Mouse (Mus musculus) liver, embryonic 16.5 days (tissue): Measurements from ENCODE around the gene Golph3l. TPM values are rescaled to one million over a fixed set of nuclear protein-coding genes. Genes with fewer than 3 reads are reported as not detected.

Experiments
- ATAC-seq: fragments of 200-750 bp; cut with Nextera tagmentation; 2 replicates; pipeline ENCODE4 v1.8.0; 2017; ENCODE audit warnings: low read depth, mild to moderate bottlenecking, moderate number of reproducible peaks, moderate library complexity
- H3K27ac ChIP-seq: fragments of 300-500 bp; sonication (generic); 2 replicates; pipeline ENCODE4 v1.5.1; 2014; ENCODE audit warnings: mild to moderate bottlenecking, low read length
- H3K27me3 ChIP-seq: fragments of 300-500 bp; sonication (generic); 2 replicates; pipeline ENCODE4 v1.6.1; 2014; ENCODE audit warnings: low read depth, low read length, mixed read lengths; ENCODE audit not compliant: control insufficient read depth, insufficient read depth
- H3K36me3 ChIP-seq: fragments of 300-500 bp; sonication (generic); 2 replicates; pipeline ENCODE4 v1.6.1; 2014; ENCODE audit warnings: mild to moderate bottlenecking; ENCODE audit not compliant: control insufficient read depth, insufficient read depth
- H3K4me1 ChIP-seq: fragments of 300-500 bp; sonication (generic); 2 replicates; pipeline ENCODE4 v1.6.1; 2014; ENCODE audit warnings: low read depth, low read length, mixed read lengths; ENCODE audit not compliant: control insufficient read depth
- H3K4me2 ChIP-seq: fragments of 300-500 bp; sonication (generic); 2 replicates; pipeline ENCODE4 v1.6.1; 2014; ENCODE audit warnings: low read depth, low read length, mixed read lengths
- H3K4me3 ChIP-seq: fragments of 300-500 bp; sonication (generic); 2 replicates; pipeline ENCODE4 v1.5.1; 2014; ENCODE audit warnings: low read depth, mild to moderate bottlenecking, low read length
- H3K9ac ChIP-seq: fragments of 300-500 bp; sonication (generic); 2 replicates; pipeline ENCODE4 v1.6.1; 2014; ENCODE audit warnings: low read depth, low read length
- H3K9me3 ChIP-seq: fragments of 300-500 bp; sonication (generic); replicated peaks from 2 replicates; pipeline ENCODE4 v1.6.1; 2016; ENCODE audit warnings: low read length; ENCODE audit not compliant: control insufficient read depth
- WGBS: fragments of 180-500 bp; shearing (Covaris S2); extraction: QIAGEN DNeasy Blood & Tissue Kit; methylation state at CpG from one replicate; pipeline ENCODE4 v1.1.7; 2014; ENCODE audit not compliant: insufficient replicate concordance; 5-methylcytosine and 5-hydroxymethylcytosine counted together
- polyA plus RNA-seq: library from polyadenylated mRNA; unstranded; fragments of >200 nt; fragmentation: Nextera tagmentation; extraction: Ambion mirVana; gene quantifications from 2 replicates; pipeline ENCODE4 v1.2.1, GENCODE M21; 2015

Golph3l gene
- polyA plus RNA-seq, 1 experiment from 2014 or later, result 33.2 TPM

DNA sequence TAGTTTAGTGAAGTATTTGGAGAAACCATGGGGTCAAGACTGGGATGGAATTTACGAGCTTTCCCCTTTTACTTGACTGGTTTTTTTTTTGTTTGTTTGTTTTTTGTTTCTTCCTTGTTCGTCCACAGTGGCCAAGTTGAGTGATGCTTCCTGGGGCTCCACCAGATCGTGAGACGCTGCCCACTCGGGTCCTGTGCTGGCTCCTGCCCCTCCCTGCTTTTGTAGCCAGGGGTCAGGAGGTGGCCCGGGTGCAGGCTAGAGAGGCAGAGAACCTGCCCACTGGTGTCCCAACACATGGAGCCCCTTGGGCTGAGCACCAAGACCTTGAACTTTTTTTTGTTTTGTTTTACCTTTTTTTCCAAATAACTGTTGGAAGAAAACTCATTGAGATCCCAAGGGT, 42.6 kb downstream of the Golph3l start:
- Histone ChIP-seq H3K9ac (no peak overlapping the region), H3K27me3 (no peaks in the 10 kb centered on the region), H3K4me3 (no peak overlapping the region), H3K4me2 (no peak overlapping the region), H3K9me3 (no peaks in the 10 kb centered on the region), H3K27ac (0 out of 2 replicates have a peak overlapping the region, but pooled peaks have one; percentile 15), H3K4me1 (peaks cover 16% of the 10 kb centered on the region), H3K36me3 (peaks cover 81% of the 10 kb centered on the region)
- ATAC-seq, result no peak
- WGBS, result 69% methylated on average over 6 of the region's 6 CpGs

DNA sequence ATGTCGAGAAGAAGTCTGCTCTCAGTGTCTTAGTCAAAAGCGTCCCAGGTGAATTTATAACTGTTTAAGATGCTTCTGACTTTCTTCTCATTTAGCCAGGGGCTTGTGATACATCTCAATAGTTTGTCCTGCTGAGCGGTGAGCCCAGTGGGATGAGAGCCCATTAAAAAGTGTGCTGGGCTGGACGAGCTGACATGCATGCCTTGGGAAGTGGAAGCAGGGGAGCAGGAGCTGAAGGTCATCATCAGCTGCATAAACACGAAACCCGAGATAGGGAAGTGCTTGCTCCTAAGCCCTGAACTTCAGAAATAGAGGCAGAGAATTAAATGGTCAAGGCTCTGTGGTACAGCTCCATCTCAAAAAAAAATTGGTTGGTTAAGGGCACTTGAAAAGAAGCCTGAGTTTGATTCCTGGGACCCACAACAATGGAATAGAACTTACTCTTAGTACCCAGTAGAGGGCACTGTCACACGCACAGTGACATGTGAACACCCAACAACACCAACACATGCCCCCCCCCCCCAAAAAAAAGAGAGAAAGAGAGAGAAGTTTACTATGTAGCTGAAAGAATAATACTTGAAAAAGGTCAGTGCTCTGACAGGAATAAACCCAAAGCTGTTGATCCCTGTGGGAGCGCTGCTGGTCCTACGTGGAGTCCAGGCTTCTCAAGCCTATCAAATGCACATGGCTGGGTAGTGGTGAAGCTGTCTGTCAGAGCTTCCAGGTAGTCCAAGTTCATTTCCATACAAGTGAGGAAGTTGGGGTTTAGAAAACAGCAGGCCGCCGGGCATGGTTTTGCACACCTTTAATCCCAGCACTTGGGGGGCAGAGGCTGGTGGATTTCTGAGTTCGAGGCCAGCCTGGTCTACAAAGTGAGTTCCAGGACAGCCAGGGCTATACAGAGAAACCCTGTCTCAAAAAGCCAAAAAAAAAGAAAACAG, 44.2 kb downstream of the Golph3l start:
- Histone ChIP-seq H3K27ac (peak overlapping the region; percentile 38), H3K27me3 (no peaks in the 10 kb centered on the region), H3K9ac (no peak overlapping the region), H3K4me2 (no peak overlapping the region), H3K4me3 (no peak overlapping the region), H3K36me3 (peaks cover 70% of the 10 kb centered on the region), H3K9me3 (no peaks in the 10 kb centered on the region), H3K4me1 (peaks cover 16% of the 10 kb centered on the region)
- WGBS, result 68% methylated on average over 12 of the region's 12 CpGs
- ATAC-seq, result no peak

DNA sequence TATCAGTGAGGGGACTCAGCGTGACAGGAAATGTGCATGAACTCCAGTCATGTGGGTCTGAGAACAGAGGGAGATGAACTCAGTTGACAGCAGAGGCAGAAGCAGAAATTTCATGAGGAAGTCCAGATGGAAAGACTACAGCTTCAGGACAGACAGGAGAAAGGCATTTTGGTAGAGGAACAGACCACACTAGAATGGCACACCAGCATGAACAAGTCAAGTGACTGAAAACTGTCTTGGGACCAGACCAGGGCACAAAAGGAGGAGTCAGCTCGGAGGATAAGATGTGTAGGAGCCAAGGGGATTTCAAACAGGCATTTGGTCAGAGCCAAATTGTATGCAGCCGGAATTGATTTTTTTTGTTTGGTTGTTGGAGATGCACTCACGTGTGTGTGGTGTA, 46.9 kb downstream of the Golph3l start:
- peak overlapping the region; percentile 70 for H3K27ac ChIP-seq
- no peaks in the 10 kb centered on the region for H3K9me3 ChIP-seq
- 66% methylated on average over 4 of the region's 4 CpGs for WGBS
- 0 out of 2 replicates have a peak, but pooled peaks have one; percentile 4 for ATAC-seq
- peaks cover 23% of the 10 kb centered on the region for H3K4me1 ChIP-seq
- H3K36me3 ChIP-seq, result peaks cover 43% of the 10 kb centered on the region
- no peak overlapping the region for H3K4me2 ChIP-seq
- H3K4me3 ChIP-seq, result no peak overlapping the region
- H3K27me3 ChIP-seq, result no peaks in the 10 kb centered on the region
- H3K9ac ChIP-seq, result no peak overlapping the region

DNA sequence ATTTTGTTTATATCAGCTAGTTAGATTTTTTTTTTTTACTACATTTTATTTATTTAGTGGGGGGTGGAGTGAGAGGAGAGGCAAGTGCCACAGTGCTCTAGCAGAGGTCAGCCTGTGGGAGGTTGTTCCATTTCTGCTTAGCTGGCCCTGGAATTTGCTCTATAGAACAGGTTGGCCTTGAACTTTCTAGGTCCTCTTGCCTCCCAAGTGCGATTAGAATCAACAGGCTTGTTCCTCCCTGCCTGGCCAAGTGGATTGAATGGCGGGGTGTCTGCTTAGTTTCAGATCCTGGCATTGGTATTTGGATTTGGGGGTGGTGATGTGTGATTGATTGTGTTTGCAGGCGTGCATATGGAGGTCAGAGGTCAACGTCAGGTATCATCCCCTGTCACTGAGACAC, 47.3 kb downstream of the Golph3l start:
- peak; percentile 62 for ATAC-seq
- WGBS, result 71% methylated on average over 4 of the region's 4 CpGs
- H3K4me1 ChIP-seq, result peaks cover 23% of the 10 kb centered on the region

DNA sequence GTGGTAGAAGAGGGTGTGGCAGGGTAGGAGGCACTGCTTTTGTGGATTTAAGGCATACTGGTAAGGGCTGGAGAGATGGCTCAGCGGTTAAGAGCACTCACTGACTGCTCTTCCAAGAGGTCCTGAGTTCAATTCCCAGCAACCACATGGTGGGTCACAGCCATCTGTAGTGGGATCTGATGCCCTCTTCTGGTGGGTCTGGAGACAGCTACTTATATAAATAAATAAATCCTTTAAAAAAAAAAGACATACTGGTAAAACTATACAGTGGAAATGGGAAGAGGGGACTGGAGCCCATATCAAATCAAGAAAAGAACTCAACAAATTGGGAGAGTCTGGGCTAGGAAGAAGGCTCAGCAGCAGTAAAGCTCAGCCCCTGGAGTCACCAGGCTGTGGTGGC, 51.0 kb downstream of the Golph3l start:
- Histone ChIP-seq H3K36me3 (peaks cover 15% of the 10 kb centered on the region), H3K27me3 (no peaks in the 10 kb centered on the region), H3K9ac (no peak overlapping the region), H3K9me3 (no peaks in the 10 kb centered on the region), H3K4me1 (peaks cover 37% of the 10 kb centered on the region), H3K4me3 (no peak overlapping the region), H3K4me2 (no peak overlapping the region), H3K27ac (no peak overlapping the region)
- WGBS, result 68% methylated on average over 1 of the region's 1 CpGs
- no peak for ATAC-seq

More for the DNA sequence above, 47.3 kb downstream of the Golph3l start:
- H3K9me3 ChIP-seq, result no peaks in the 10 kb centered on the region
- H3K9ac ChIP-seq, result no peak overlapping the region
- peaks cover 39% of the 10 kb centered on the region for H3K36me3 ChIP-seq
- no peak overlapping the region for H3K4me2 ChIP-seq
- no peaks in the 10 kb centered on the region for H3K27me3 ChIP-seq
- peak overlapping the region; percentile 70 for H3K27ac ChIP-seq
- H3K4me3 ChIP-seq, result no peak overlapping the region

DNA sequence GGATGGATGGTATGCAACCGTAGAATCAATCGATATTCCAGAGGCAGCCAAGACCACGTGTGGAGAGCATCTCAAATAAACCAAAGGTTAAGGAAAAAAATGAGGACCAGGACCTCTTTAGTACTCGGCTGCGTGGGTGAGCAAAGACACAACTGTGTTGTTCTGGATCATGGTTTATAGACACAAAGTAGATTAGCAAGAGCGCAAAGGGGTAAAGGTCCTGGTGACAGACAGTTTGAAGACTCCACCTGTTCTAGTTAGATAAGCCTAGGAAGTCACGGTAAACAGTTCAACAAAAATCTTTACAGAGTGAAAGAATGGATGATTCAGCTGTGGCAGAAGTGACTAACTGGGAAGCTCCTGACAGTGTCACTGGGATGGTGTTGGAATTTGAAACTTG, 54.4 kb downstream of the Golph3l start:
- Histone ChIP-seq H3K9ac (no peak overlapping the region), H3K36me3 (no peaks in the 10 kb centered on the region), H3K9me3 (no peaks in the 10 kb centered on the region), H3K4me3 (no peak overlapping the region), H3K27me3 (no peaks in the 10 kb centered on the region), H3K4me1 (peaks cover 40% of the 10 kb centered on the region), H3K4me2 (peak overlapping the region; percentile 11; the same call in 1 of the 2 replicates), H3K27ac (peak overlapping the region; percentile 68)
- ATAC-seq, result peak; percentile 78
- 35% methylated on average over 7 of the region's 7 CpGs for WGBS

DNA sequence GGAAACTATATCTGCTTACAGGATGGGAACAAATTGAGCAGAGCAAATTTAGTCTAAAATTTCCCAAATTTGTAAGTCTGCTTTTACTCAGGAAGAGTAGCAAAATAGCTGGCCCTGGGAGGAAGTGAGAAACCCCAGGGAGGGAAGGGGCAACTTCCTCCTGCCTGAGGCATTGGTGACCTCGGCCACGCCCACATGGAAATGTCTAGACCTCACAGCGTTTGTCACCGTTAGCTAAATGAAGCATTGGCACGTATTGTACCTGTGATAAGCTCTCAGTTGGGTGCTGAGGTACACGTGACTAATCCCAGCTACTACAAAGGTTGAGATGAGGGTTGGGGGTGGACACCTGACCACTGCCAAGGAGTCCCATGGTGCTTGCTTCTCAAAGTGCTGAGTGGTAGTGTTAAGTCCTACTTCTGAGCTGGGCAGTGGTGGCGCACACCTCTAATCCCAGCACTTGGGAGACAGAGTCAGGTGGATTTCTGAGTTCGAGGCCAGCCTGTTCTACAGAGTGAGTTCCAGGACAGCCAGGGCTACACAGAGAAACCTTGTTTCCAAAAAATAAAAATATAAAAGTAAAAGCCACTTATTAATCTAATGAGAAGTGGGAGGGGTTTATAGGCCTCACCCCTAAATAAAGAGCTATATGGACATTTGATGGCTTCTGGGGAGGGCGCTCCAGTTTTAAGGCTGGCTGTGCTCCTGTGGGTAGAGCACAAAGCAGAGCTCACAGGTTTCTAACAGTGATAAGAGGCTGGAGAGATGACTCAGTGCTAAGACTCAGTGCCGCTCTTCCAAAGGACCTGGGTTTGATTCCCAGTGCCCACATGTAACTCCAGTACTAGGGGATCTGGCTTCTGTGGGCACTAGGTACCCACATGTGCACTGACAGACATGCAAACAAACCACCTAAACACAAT, 56.8 kb downstream of the Golph3l start:
- no peaks in the 10 kb centered on the region for H3K9me3 ChIP-seq
- H3K27ac ChIP-seq, result peak overlapping the region; percentile 69; the same call in 1 of the 2 replicates
- no peaks in the 10 kb centered on the region for H3K36me3 ChIP-seq
- WGBS, result 33% methylated on average over 10 of the region's 10 CpGs
- no peak overlapping the region for H3K4me3 ChIP-seq
- H3K4me1 ChIP-seq, result peaks cover 33% of the 10 kb centered on the region
- H3K9ac ChIP-seq, result no peak overlapping the region
- peak; percentile 45 for ATAC-seq
- H3K27me3 ChIP-seq, result no peaks in the 10 kb centered on the region
- no peak overlapping the region for H3K4me2 ChIP-seq

DNA sequence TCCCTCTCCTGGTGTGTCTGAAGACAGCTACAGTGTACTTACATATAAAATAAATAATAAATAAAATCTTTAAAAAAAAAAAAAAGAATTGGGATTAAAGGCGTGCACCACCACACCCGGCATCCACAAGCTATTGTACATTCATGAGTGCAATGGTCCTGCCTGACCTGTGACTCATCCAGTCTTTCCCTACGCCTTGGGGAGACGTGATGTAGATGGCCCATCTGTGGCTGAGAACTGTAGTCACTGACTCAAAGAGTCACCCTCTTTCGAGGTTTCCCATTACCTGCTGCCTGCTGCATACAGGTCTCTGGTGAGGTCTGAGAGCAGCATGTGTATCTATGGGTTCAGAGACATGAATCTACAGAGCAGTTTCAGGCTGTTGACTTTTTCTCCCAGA, 59.3 kb downstream of the Golph3l start:
- WGBS, result 84% methylated on average over 5 of the region's 5 CpGs
- Histone ChIP-seq H3K9ac (no peak overlapping the region), H3K4me2 (no peak overlapping the region), H3K36me3 (no peaks in the 10 kb centered on the region), H3K9me3 (no peaks in the 10 kb centered on the region), H3K4me1 (peaks cover 38% of the 10 kb centered on the region), H3K27ac (no peak overlapping the region), H3K27me3 (no peaks in the 10 kb centered on the region), H3K4me3 (no peak overlapping the region)
- no peak for ATAC-seq
